Mouse (Mus musculus): ENCODE measurements around the gene Atp2b4.
A peak's percentile ranks its signal among the peaks of the same experiment; 100 is the strongest.
"Not testable (repeated sequence)": the region's sequence is repeated elsewhere in the genome, so short reads cannot be mapped to it uniquely, and the experiment has no call there.

Atp2b4 gene

DNA sequence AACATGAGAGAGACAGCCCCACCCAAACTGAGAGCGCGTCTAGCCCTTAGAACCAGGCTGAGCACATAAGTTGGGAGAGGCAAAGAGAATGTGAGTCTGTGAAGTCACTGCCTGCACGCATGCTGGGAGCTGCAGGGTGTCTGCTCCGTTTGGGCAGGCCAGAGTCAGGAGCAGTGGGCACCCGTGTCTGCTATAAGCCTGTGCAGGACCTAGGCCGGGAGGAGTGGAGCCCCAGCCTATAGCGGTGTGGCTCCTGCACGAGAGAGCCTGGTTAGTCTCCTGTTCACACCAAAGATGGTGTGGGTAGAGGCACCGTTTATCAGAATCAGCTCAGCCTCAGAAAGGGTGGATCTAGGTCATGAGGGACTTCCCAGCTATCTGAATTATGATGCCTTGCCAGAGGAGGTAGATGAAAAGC, 55.8 kb downstream of the Atp2b4 start:
- no peak for DNase-seq (ENCODE audit: low spot score)

DNA sequence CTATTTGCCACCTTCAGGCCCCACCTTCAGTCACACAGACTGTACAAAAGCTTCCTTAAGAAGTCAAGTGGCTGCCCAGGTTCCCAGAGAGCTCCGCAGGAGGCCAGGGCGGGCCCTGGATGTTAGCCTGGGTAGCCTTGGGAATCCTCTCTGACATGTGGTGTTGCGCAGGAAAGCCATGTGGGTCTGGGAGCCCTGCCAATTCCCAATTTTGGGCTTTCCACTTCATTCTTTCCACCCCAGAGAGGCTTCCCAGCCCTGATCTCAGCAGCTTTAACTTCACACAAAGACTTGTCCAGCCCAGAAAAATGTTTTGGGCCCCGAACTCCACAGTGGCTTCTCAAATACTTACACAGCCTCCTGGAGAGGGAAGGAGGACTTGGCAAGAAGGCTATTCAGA, 56.2 kb downstream of the Atp2b4 start:
- no peak for DNase-seq (ENCODE audit: low spot score)

DNA sequence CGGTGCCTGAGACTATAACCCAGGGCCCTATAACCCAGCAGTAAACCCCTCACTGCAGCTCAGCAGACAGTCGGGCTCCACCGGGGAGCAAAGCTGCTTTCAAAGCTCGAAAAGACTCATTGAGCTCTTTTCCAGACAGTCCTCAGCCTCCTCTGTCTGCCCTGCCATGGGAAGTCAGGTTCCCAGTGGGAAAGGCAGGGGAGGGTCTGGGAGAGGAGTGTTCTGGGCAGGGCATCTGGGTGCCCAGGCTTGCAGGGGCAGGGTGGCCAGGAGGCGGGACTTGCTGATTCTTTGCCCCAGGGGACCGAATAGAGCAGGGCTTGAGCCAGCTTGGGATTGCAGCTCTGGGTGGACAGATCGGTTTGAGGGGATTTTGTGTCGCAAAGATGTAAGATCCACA, 58.3 kb downstream of the Atp2b4 start:
- DNase-seq (ENCODE audit: low spot score): no peak

DNA sequence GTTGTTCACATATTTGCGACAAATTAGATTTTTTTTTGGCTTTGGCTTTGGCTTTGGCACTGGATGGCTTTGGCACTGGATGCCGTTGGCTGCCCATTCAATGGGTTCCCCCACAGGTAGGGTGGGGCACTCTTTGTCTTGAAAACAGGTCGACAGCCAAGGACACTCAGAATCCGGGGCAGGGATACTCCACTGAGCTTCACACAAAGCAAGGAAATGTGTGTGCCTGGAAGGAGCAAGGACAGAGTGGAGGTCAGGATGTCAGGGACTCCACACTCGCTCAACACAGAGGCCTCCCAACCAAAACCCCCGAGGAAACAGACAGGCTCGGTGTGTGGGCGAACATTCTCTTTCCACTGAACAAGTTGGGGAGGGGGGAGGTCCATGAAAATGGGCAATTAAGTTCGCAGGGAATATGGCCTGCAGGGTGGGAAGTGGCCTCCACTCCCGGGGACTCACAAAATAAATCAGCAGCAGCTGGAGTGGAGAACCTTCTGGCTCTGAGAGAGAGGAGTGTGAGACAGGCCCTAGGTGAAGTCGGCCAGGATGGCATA, 58.9 kb downstream of the Atp2b4 start:
- DNase-seq (ENCODE audit: low spot score): no peak

DNA sequence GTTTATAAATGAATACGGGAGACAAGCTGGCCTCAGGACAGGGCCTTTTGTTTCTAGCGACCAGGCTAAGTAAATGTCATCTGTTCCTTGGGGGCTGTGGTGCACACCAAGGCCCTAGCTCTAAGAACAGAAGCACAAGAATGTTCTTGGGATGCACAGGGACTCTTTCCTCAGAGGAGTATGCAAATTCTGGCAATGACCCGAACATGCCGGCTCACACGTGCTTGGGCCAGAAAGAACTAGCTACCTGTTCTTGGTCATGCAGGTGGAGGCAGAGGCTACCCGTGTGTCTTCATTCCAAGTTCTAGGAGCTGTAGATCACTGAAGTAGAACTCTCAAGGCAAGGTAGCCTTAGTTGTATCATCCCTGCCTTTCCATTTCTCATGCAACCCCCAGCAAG, 59.7 kb downstream of the Atp2b4 start:
- DNase-seq (ENCODE audit: low spot score): no peak

DNA sequence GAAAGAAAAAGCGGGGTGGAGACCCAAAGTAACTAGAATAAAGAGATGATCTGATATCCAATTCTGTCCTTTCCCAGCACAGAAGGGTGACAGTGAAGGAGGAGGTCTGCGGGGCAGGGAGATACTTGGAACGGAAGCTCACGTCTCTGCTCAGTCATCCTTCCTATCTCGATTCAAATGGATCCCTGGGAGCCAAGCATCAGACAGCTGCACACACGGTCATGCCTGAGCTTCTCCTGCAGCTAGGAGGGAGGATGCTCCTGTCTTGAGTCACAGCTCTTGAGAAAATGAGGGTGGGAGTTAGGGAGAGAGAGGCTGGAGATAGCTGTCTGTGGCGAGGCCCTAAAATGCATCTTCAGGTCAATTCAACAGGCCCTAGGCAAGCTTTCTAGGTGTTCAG, 64.2 kb downstream of the Atp2b4 start:
- no peak for DNase-seq (ENCODE audit: low spot score)

DNA sequence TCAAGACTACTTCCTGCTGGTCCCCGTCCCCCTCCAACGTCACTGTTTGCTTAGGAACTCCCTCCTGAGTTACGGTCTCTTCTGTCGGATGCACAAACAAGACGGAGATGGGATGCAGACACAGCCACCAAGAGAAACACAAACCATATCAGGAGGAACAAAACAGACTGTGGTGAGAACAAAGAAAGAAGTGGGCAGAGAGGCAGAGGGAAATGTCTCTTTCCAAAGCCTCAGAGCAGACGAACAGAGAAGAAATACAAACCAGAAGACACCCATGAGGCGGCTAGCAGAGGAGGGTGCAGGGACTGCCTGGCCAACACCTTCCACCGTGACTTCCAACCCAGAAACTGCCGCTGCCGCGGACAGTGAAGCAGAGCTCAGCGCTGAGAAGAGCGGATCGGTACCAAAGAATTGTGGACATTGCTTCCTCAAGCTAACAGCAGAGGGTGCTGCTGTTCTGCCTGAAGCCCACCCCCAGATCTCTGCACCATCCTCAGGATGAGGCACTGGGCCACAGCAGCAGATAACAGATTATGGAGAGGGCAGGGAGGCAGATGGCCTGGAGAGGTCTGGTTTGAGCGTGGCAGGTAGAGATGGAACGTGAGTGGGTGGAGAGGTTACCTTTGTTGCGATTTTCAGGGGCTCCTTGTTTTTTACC, 64.7 kb downstream of the Atp2b4 start:
- DNase-seq (ENCODE audit: low spot score): peak; percentile 55

DNA sequence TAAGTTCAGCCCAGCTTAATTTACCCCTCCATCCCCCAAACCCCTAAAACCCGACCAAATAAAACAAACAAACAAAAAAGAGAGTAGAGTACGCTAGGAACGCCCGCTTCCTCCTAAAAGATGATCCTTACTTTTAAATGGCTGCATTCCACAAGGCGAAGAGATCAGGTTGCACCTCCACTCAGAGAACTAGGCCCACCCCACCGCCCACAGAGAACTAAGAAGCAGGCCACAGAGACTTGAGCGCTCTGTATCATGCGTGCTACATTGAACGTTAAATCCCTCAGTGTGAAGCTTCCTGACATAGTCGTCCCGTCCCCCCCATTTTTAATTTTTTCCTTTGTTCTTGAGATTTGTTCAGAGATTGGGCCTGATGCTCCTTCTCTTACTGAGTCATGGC, 68.0 kb downstream of the Atp2b4 start:
- DNase-seq (ENCODE audit: low spot score): no peak

DNA sequence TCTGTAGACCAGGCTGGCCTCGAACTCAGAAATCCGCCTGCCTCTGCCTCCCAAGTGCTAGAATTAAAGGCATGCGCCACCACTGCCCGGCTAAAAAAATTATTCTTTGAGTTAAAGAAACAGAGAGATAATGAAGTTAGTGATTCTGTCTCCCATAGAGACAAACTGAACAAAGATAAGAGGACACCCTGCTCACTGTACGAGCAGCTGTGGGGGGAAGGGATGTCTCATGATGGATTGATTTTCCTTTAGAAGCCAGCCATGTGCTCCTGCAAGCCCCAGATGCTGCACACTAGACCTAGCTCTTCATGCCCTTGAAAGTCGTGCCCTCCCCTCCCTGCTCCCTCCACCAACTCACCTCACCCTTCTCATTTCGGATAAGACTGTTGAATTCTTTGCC, 72.5 kb downstream of the Atp2b4 start:
- no peak for DNase-seq (ENCODE audit: low spot score)

DNA sequence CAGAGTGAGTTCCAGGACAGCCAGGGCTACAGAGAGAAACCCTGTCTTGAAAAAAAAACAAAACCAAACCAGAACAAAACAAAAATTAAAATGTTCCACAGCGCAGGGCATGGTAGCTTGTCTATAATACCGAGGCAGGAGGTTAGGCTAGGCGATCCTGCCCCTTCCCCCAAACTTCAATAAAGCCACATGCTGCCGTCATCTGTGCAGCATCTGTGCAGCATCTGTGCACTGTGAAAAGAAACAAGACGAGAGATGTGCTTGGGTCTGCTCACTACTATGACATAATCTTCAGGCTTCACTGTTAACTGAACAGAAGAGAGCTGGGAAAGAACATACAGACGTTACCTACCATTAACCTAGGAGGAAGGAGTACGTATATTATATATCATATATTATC, 80.5 kb downstream of the Atp2b4 start:
- no peak for DNase-seq (ENCODE audit: low spot score)

DNA sequence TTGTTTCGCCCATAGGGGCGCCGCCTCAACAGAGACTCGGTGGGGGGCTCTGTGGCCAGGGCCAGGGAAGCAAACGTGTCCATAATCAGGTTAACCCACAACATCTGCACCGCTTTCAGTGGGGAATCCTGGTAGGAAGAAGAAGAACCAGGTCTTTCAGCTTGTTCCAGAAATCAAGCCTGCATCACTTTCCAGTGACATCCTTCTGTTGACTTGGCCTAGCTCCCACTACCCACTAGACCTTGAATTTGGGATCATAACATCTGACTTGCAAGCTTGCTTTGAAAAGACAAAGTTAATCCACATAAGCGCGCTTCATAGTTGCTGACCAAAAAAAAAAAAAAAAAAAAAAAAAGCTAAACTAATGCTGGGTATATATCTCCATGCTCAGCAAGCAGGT, 82.1 kb downstream of the Atp2b4 start:
- no peak for DNase-seq (ENCODE audit: low spot score)

DNA sequence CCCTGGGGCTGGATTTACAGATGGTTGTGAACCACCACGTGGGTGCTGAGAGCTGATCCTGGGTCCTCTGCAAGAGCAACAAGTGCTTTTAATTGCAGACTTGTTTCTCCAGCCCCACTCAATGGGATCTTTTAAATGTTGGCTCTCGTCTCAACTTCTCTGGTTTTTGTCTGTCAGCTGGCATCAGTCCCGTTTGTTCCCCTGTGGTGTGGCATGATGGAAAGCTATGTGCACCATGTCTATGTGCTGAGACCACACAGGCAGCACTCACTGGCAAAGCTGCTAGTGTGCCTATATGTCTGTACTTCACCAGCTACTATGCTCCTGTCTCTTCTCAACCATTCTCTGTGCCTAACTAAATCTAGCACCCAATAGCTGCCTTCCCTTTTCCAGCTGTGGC, 82.5 kb downstream of the Atp2b4 start:
- DNase-seq (ENCODE audit: low spot score): no peak

DNA sequence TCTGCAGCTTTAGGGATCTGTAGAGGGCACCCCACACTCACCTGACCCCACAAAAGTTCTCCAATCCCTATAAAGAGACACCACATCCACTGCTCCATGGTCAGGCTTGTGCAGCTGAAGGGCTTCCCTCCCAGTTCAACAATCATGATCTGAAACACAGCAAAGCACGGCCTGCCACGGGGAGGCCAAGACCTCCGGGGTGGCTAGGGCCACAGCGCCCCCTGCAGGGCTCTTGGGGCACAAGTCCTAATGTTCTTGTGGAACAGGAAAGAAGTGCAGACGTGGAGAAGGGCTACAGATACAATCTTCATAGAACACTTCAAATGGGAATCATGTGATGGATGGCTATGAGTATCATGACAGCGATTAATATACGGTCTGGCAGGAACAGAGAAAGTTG, 84.4 kb downstream of the Atp2b4 start:
- DNase-seq (ENCODE audit: low spot score): no peak

DNA sequence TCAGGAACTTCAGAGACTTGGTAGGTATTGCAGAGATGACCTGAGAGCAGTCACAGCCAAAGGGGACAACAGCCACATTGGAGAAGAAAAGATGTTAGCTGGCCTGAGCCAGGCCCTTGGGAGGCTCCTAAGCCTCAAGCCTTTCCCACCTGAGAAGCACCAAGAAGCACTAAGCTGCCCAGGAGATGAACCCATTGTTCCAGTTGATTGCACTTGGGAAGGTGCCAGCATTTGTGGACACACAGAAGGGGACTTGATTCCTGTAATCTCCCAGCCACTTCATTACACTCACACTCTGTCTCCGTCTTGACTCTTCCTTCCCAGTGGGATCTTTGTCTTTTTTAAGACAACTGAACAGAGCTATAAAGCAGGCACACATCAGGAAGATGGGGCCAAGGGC, 85.7 kb downstream of the Atp2b4 start:
- no peak for DNase-seq (ENCODE audit: low spot score)

DNA sequence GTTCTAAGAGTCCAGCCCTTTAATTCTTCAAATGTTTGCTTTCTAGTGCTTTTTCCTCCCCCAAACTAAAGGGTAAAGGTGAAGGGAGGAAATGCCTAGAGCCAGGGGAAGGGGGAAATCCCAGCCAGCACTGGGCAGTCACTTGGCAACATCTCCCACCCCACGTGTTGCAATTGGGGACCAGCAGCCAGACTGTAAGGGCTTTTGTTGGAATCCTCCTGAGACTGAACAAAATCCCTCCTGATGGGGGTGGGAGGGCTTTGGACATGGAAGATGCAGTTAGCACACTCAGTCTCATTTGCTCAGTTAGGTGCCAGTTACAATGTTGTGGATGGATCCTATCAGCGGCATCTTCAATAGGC, 87.9 kb downstream of the Atp2b4 start:
- no peak for DNase-seq (ENCODE audit: low spot score)

DNA sequence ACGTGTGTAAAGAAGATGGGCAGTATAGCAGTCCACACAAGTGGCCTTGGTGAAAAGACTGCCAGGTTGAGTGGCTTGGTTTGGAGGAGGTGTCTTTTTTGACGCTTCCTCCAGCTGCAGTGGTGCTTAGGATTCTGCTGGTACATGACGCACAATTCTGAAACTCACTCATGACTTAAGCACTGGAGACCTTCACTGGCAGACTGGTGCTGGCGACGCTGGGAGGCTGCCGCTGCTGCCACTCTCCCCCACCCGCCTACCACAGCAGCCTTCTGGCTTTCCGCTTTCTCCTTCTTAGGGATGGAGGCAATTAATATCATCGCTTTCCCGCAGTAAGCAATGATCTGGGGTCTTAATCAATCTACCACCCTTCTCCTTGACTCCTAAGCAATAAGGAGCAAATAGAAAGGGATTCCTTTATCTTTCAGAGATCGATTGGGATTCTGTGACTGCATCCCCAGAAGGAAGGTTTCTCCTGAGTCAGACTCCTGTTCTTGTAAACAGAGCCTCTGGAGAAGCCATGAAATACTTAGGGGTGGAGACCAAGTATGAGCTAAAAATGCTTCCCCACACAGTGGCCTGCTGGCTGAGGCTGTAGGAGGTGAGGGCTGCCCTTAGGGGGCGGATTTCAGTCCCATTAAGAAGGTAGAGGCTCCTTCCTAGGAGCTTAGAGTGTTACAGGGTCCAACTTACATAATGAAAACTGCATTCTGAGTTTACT, 88.4 kb downstream of the Atp2b4 start:
- DNase-seq (ENCODE audit: low spot score): no peak

DNA sequence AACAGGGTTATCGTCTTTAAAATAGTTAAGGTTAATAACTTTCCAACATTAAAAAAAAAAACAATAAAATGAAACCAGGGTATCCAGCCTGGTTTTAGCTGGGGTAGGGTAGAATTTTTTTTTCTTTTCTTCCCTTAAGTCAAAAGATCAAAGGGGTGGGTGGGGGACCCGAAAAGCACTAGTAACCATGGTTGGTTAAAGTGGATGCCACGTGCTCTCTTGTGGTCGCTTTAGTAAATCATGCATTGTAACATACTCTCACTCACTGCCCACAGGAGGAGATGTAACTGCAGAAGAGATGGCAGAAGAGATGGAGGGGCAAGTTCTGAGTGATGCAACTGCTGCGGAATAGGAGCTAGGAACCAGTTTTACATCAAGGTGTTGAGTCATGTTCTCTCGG, 89.5 kb downstream of the Atp2b4 start:
- no peak for DNase-seq (ENCODE audit: low spot score)

DNA sequence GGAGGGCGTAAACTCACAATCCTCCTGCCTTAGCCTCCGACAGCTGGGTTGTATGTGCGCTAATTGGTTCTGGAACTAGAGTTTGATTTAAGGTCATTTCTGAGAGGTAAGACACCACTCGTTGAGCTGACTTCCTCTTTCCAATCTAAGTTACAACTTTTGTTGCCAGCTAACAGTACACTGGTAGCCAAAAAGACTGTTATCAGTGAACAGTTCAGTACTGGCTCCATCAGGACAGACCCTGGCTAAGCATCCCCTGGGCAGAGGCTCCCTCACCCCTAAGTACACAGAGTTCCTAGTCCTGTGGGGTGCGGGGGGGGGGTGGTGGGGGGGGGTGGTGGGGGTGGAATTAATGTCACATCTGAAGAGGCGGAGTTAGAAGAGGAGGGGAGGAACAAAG, 89.9 kb downstream of the Atp2b4 start:
- no peak for DNase-seq (ENCODE audit: low spot score)

DNA sequence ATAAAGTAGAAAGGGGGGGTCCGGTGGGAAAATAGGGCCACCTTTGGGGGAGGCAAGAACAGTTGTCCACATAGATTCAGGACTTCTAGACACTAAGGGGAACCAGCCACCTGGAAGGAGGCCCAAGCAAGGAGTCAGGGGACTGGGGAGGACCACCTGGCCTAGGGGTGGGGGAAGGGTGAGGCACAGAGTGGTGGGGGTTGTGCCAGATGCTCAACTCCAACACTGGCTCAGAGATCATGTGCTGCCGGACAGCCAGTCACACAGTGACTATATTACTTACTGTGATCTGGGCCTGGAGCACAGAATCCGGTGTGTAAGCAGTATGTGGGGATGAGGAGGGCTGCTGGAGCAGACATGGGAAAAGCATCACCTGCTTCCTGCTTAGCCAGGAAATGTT, 91.5 kb downstream of the Atp2b4 start:
- DNase-seq (ENCODE audit: low spot score): no peak

DNA sequence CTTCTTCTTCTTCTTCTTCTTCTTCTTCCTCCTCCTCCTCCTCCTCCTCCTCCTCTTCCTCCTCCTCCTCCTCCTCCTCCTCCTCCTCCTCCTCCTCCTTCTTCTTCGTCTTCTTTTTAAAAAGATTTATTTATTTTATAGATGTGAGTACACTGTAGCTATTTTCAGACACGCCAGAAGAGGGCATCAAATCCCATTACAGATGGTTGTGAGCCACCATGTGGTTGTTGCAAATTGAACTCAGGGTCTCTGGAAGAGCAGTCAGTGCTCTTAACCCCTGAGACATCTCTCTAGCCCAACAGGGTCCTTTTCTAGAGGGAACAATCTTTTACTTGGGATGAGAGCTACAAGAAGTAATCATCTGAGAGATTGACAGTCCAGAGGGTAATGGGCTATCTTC, 99.0 kb downstream of the Atp2b4 start:
- DNase-seq (ENCODE audit: low spot score): not testable (repeated sequence)

DNA sequence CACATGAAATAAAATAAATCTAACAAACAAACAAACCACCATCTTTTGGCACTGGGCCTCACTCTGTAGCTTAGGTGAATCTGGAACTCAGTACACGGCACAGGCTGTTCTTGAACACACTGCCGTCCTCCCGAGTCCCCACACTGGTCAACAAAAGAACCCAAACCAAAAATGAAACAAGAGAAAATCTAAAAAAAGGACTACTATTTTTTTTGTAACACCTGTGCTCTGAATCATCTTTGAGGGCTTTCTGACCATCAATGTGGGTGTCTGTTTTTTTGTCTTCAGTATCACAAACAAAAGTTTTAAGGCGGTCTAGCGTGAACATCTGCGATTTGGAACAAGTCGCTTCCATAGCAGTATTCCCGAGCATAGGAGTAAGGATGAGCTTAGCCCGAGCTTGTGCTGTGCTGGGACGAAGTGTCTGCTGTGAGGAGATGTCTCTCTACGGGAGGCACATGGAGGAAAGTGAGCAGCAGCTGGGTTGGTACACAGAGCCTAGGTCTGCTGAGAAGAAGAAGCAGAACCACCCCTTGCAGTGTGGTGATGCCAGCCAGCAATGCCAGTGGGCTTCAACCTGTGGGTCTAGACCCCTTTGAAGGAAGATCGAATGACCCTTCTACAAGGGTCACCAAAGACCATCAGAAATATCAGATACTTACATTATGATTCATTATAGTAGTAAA, 102.8 kb downstream of the Atp2b4 start:
- no peak for DNase-seq (ENCODE audit: low spot score)

DNA sequence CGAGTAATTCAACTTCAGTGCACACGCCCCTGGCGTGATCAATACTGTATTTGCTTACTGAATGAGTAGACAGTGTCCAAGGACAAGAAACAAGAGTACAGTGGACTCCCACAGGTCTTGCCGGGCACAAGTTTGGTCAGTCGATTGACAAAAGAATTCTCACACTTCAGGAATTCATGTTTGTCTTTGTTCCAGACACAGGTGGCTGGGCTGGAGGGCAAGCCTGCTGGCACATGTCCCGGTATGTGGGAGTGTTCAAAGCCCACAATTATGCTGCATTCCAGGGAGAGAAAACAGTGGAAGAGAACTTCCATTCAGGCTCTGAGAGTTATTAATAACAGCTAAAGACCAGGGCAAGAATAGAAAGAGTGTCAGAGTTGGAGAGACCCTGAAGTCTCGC, 104.9 kb downstream of the Atp2b4 start:
- DNase-seq (ENCODE audit: low spot score): no peak

DNA sequence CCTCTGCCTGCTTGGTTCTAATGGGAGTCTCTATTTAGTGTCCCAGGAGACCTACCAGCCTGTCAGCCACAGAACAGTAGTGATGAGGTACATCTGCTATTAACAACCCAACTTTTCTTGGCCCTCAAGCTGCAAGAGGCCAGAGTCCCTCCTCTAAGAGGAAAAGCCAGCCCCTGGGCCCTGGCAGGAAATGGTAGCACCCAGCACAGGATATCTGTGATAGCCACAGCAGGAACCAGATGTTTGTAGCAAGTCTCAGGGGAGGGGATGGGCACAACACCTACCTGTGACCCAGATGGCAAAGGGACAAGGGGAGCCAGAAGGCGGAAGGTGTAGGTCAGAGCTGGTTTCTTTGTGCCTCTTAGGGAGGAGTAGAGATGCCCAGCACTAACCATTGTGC, 106.0 kb downstream of the Atp2b4 start:
- no peak for DNase-seq (ENCODE audit: low spot score)
